Mouse (Mus musculus) C2C12 (cell line): ENCODE data around the gene Ube2s.

ENCODE experiments used
- CEBPB ChIP-seq: IDR thresholded peaks from one replicate; pipeline ENCODE4 v1.6.1; 2011; ENCODE audit warnings: low read depth, mild to moderate bottlenecking, control low read depth, moderate library complexity
- CTCF ChIP-seq: IDR thresholded peaks from one replicate; pipeline ENCODE4 v1.5.1; 2011; ENCODE audit not compliant: control insufficient read depth, insufficient read depth, insufficient read length
- MAX ChIP-seq: IDR thresholded peaks from one replicate; pipeline ENCODE4 v1.6.1; 2011; ENCODE audit warnings: mild to moderate bottlenecking, control low read depth
- MYOD1 ChIP-seq: IDR thresholded peaks from one replicate; pipeline ENCODE4 v1.6.1; 2011; ENCODE audit warnings: low read depth; ENCODE audit not compliant: control insufficient read depth, insufficient read length
- MYOG ChIP-seq: IDR thresholded peaks from one replicate; pipeline ENCODE4 v1.6.1; 2011; ENCODE audit not compliant: control insufficient read depth, insufficient read length; ENCODE audit errors: extremely low read depth
- USF1 ChIP-seq: IDR thresholded peaks from one replicate; pipeline ENCODE4 v1.6.1; 2011; ENCODE audit warnings: low read depth, mild to moderate bottlenecking, control low read depth, moderate library complexity

DNA sequence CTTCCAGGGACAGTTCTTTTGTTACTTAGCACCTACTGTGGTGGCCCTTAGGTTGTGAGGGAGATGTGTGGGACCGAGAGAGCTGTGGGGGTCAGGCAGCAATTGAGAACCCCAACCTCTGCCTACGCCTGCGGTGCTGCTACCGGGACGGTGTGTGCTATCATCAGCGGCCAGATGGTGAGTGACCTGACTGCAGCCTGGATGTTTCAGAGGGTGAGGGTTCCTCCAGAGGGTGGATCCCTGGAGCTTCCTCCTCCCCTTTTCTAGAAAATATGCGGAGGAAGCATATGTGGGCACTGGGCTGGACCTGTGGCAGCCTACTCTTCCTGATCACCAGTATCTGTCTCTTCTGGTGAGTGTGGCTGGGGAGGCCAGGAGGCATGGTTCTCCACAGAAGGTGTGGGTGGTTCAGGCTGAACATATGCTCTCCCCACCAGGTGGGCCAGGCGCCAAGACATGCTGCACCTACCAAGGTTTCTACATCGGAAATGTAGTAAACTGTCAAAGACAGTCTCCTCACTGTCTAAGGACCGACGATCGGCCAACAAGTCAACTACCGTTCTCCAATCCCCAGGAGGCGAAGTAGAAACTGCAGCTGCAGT lies 28.6 kb downstream of the Ube2s start:
- TF ChIP-seq MAX (no peak), CTCF (no peak), USF1 (no peak), CEBPB (no peak), MYOG (no peak), MYOD1 (no peak)
